Mouse (Mus musculus) kidney, adult 2 months (tissue): ENCODE results near the gene Dync1li1.

ENCODE experiments used
- CTCF ChIP-seq: fragments of 200-500 bp; conservative IDR thresholded peaks from 2 replicates; pipeline ENCODE4 v1.5.1; 2011; ENCODE audit warnings: low read depth, mild to moderate bottlenecking, control low read depth, low read length, moderate library complexity, mixed read lengths; ENCODE audit not compliant: insufficient read depth, insufficient read length
- POLR2A ChIP-seq: fragments of 200-500 bp; IDR thresholded peaks from one replicate; pipeline ENCODE4 v1.6.1; 2011; ENCODE audit warnings: low read depth, low read length, control low read depth

GRCm38 (mm10) chr9:114671946-114672345 is 16.6 kb upstream of the Dync1li1 start:
- no peak for TF ChIP-seq POLR2A
- TF ChIP-seq CTCF: no peak
